16 mouse cellular contexts compared by ENCODE assay signal in genomic region chr6:51715158-51715840, GRCm38 (mm10).
DNase-seq lines count a peak whose midpoint lies in the region; ATAC-seq and TF ChIP-seq lines count a peak whose summit lies in the region.
"Had no signal": no experiment of that assay in that cellular context is flagged by ENCODE, and none has a peak within 500 bp of the region (broad histone marks: within the 10 kb centered on the region; RNA-seq: fewer than 3 reads in every experiment).

No protein-coding gene starts in this region.

- peak; percentile 72 for ATAC-seq in midbrain, embryonic 11.5 days (ENCODE audit: low FRiP score)
- ATAC-seq in midbrain, postnatal 0 days (ENCODE audit: low FRiP score) = no peak
- peak; percentile 39 for ATAC-seq in embryonic facial prominence, embryonic 11.5 days (replicated peaks; ENCODE audit: insufficient number of reproducible peaks, low FRiP score, low TSS enrichment, low read depth)
- no peak; the same call in 1 of the 2 replicates for ATAC-seq in midbrain, embryonic 14.5 days (ENCODE audit: low FRiP score, low TSS enrichment)
- no peak for ATAC-seq in kidney, embryonic 16.5 days (ENCODE audit: low FRiP score, low TSS enrichment)
- ATAC-seq: forebrain, postnatal 0 days; liver, embryonic 12.5 days; Patski had no signal

- DNase-seq in midbrain, embryonic 11.5 days (ENCODE audit: low spot score, missing footprints) = peak; percentile 89
- no peak for DNase-seq in midbrain, postnatal 0 days (ENCODE audit: low spot score)
- DNase-seq in NIH3T3 (ENCODE audit: low read depth) = peak; percentile 5
- peak; percentile 53 for DNase-seq in embryonic facial prominence, embryonic 11.5 days (ENCODE audit: low spot score)
- DNase-seq in midbrain, embryonic 14.5 days = peak; percentile 27
- DNase-seq in gastrocnemius, adult 8-10 months (ENCODE audit: low spot score in 2 of 2) = no peak
- DNase-seq: adrenal gland, postnatal 10 days; cerebellum, postnatal 14 days; forebrain, postnatal 0 days; kidney, adult 8-10 months had no signal

- H3K9me3 ChIP-seq in midbrain, embryonic 11.5 days (ENCODE audit: control insufficient read depth, low read length) = no peaks in the 10 kb centered on the region
- H3K9me3 ChIP-seq in midbrain, postnatal 0 days (ENCODE audit: low read length) = no peaks in the 10 kb centered on the region
- no peaks in the 10 kb centered on the region for H3K9me3 ChIP-seq in embryonic facial prominence, embryonic 11.5 days (replicated peaks; ENCODE audit: control insufficient read depth, low read length)
- no peaks in the 10 kb centered on the region for H3K9me3 ChIP-seq in midbrain, embryonic 14.5 days (ENCODE audit: control insufficient read depth, low read length)
- no peaks in the 10 kb centered on the region for H3K9me3 ChIP-seq in kidney, embryonic 16.5 days (ENCODE audit: low read length)
- H3K9me3 ChIP-seq: heart, embryonic 15.5 days; liver, embryonic 12.5 days; megakaryocyte, embryonic 14.5 days had no signal

- 27% methylated on average over 8 of the region's 8 CpGs for WGBS in midbrain, embryonic 11.5 days
- 25% methylated on average over 8 of the region's 8 CpGs for WGBS in midbrain, postnatal 0 days
- WGBS in embryonic facial prominence, embryonic 11.5 days = 30% methylated on average over 8 of the region's 8 CpGs
- 18% methylated on average over 8 of the region's 8 CpGs for WGBS in midbrain, embryonic 14.5 days
- 20% methylated on average over 8 of the region's 8 CpGs for WGBS in kidney, embryonic 16.5 days

- no peak for TF ChIP-seq CTCF in midbrain, postnatal 0 days (IDR thresholded peaks at IDR 0.05)

- H3K27me3 ChIP-seq in midbrain, embryonic 11.5 days (ENCODE audit: control insufficient read depth, insufficient read depth, low read length) = no peaks in the 10 kb centered on the region
- no peaks in the 10 kb centered on the region for H3K27me3 ChIP-seq in midbrain, postnatal 0 days (ENCODE audit: insufficient read depth, low read length)
- H3K27me3 ChIP-seq in embryonic facial prominence, embryonic 11.5 days (ENCODE audit: control insufficient read depth, insufficient read depth, low read length) = no peaks in the 10 kb centered on the region
- no peaks in the 10 kb centered on the region for H3K27me3 ChIP-seq in midbrain, embryonic 14.5 days (ENCODE audit: control insufficient read depth, insufficient read depth, low read length)
- H3K27me3 ChIP-seq in kidney, embryonic 16.5 days (ENCODE audit: insufficient read depth, low read length) = no peaks in the 10 kb centered on the region
- H3K27me3 ChIP-seq: heart, embryonic 15.5 days; liver, embryonic 12.5 days; Patski had no signal

- no peaks in the 10 kb centered on the region for H3K36me3 ChIP-seq in midbrain, embryonic 11.5 days (ENCODE audit: control insufficient read depth, insufficient read depth, low read length)
- H3K36me3 ChIP-seq in midbrain, postnatal 0 days (ENCODE audit: insufficient read depth, low read length) = no peaks in the 10 kb centered on the region
- H3K36me3 ChIP-seq in embryonic facial prominence, embryonic 11.5 days (replicated peaks; ENCODE audit: control insufficient read depth, insufficient read depth, low read depth, low read length) = no peaks in the 10 kb centered on the region
- no peaks in the 10 kb centered on the region for H3K36me3 ChIP-seq in midbrain, embryonic 14.5 days (ENCODE audit: control insufficient read depth, insufficient read depth, low read length)
- H3K36me3 ChIP-seq in kidney, embryonic 16.5 days (ENCODE audit: insufficient read depth, low read length) = no peaks in the 10 kb centered on the region
- H3K36me3 ChIP-seq: heart, embryonic 15.5 days; liver, embryonic 12.5 days had no signal

- no peak overlapping the region for H3K4me2 ChIP-seq in midbrain, embryonic 11.5 days
- H3K4me2 ChIP-seq in midbrain, postnatal 0 days (ENCODE audit: low read depth, low read length, poor library complexity, severe bottlenecking) = no peak overlapping the region
- H3K4me2 ChIP-seq in embryonic facial prominence, embryonic 11.5 days (ENCODE audit: low read depth, low read length) = no peak overlapping the region
- no peak overlapping the region for H3K4me2 ChIP-seq in midbrain, embryonic 14.5 days (ENCODE audit: low read length)
- no peak overlapping the region for H3K4me2 ChIP-seq in kidney, embryonic 16.5 days (replicated peaks; ENCODE audit: low read depth, low read length)
- H3K4me2 ChIP-seq: heart, embryonic 15.5 days; liver, embryonic 12.5 days had no signal

- peaks cover 10% of the 10 kb centered on the region; the same call in 1 of the 2 replicates for H3K4me1 ChIP-seq in midbrain, embryonic 11.5 days (ENCODE audit: control insufficient read depth, insufficient read depth, low read length)
- no peaks in the 10 kb centered on the region for H3K4me1 ChIP-seq in midbrain, postnatal 0 days (ENCODE audit: insufficient read depth, low read length)
- no peaks in the 10 kb centered on the region for H3K4me1 ChIP-seq in embryonic facial prominence, embryonic 11.5 days (ENCODE audit: control insufficient read depth, insufficient read depth, low read length)
- peaks cover 6% of the 10 kb centered on the region; the same call in 1 of the 2 replicates for H3K4me1 ChIP-seq in midbrain, embryonic 14.5 days (ENCODE audit: control insufficient read depth, insufficient read depth, low read length)
- no peaks in the 10 kb centered on the region; the same call in 1 of the 2 replicates for H3K4me1 ChIP-seq in kidney, embryonic 16.5 days (ENCODE audit: insufficient read depth, low read length)
- H3K4me1 ChIP-seq: liver, embryonic 12.5 days; megakaryocyte, embryonic 14.5 days had no signal

- no peak overlapping the region for H3K4me3 ChIP-seq in midbrain, embryonic 11.5 days (ENCODE audit: low read depth, low read length)
- H3K4me3 ChIP-seq in midbrain, postnatal 0 days (ENCODE audit: low read depth, low read length) = no peak overlapping the region
- H3K4me3 ChIP-seq in embryonic facial prominence, embryonic 11.5 days (ENCODE audit: low read depth, low read length) = no peak overlapping the region
- H3K4me3 ChIP-seq in midbrain, embryonic 14.5 days (replicated peaks; ENCODE audit: low read depth, low read length) = no peak overlapping the region
- no peak overlapping the region for H3K4me3 ChIP-seq in kidney, embryonic 16.5 days (ENCODE audit: low read length)
- H3K4me3 ChIP-seq: heart, embryonic 15.5 days; layer of hippocampus, adult 2 months; liver, embryonic 12.5 days; megakaryocyte, embryonic 14.5 days had no signal

- no peak overlapping the region for H3K9ac ChIP-seq in midbrain, embryonic 11.5 days (ENCODE audit: low read length)
- H3K9ac ChIP-seq in midbrain, postnatal 0 days (replicated peaks; ENCODE audit: low read length, poor library complexity, severe bottlenecking) = no peak overlapping the region
- no peak overlapping the region for H3K9ac ChIP-seq in embryonic facial prominence, embryonic 11.5 days (replicated peaks; ENCODE audit: low read length)
- H3K9ac ChIP-seq in midbrain, embryonic 14.5 days (replicated peaks; ENCODE audit: low read length) = no peak overlapping the region
- H3K9ac ChIP-seq in kidney, embryonic 16.5 days (replicated peaks; ENCODE audit: low read length) = no peak overlapping the region
- H3K9ac ChIP-seq: forebrain, postnatal 0 days; heart, embryonic 15.5 days; liver, embryonic 12.5 days had no signal

- no peak overlapping the region for H3K27ac ChIP-seq in midbrain, embryonic 11.5 days (ENCODE audit: low read depth, low read length)
- no peak overlapping the region for H3K27ac ChIP-seq in midbrain, postnatal 0 days (ENCODE audit: low read depth, low read length)
- no peak overlapping the region for H3K27ac ChIP-seq in embryonic facial prominence, embryonic 11.5 days (replicated peaks; ENCODE audit: low read depth, low read length)
- H3K27ac ChIP-seq in midbrain, embryonic 14.5 days (replicated peaks; ENCODE audit: low read depth, low read length) = no peak overlapping the region
- no peak overlapping the region for H3K27ac ChIP-seq in kidney, embryonic 16.5 days (ENCODE audit: low read length)
- H3K27ac ChIP-seq: heart, embryonic 15.5 days; layer of hippocampus, adult 2 months; liver, embryonic 12.5 days had no signal

Comparison
In these comparisons a context has a peak if more than half of its experiments do, and no peak if none do; other contexts are left out.
1. ATAC-seq: peak in midbrain, embryonic 11.5 days (single experiment) and embryonic facial prominence, embryonic 11.5 days (single experiment); none in midbrain, postnatal 0 days (single experiment), midbrain, embryonic 14.5 days (single experiment) and kidney, embryonic 16.5 days (single experiment).
2. DNase-seq: peak in midbrain, embryonic 11.5 days (single experiment), NIH3T3 (single experiment), embryonic facial prominence, embryonic 11.5 days (single experiment) and midbrain, embryonic 14.5 days (single experiment); none in midbrain, postnatal 0 days (single experiment) and gastrocnemius, adult 8-10 months (0 of 2).